Mouse (Mus musculus): ENCODE measurements around the gene Slc13a3. TPM values are rescaled to one million over a fixed set of nuclear protein-coding genes. Genes with fewer than 3 reads are reported as not detected.

The Slc13a3 gene
- polyA plus RNA-seq, 1 experiment from 2014 or later, result 5.5 TPM

- Histone ChIP-seq H3K27ac (replicated peaks; ENCODE audit: low read depth, low read length) (no peak overlapping the region), H3K4me3 (replicated peaks; ENCODE audit: low read depth, low read length) (no peak overlapping the region), H3K4me1 (ENCODE audit: control insufficient read depth, insufficient read depth, low read length) (no peaks in the 10 kb centered on the region), H3K9ac (replicated peaks; ENCODE audit: low read length) (no peak overlapping the region), H3K27me3 (ENCODE audit: control insufficient read depth, insufficient read depth, low read length) (no peaks in the 10 kb centered on the region), H3K36me3 (ENCODE audit: control insufficient read depth, insufficient read depth, low read length) (no peaks in the 10 kb centered on the region), H3K9me3 (ENCODE audit: control insufficient read depth, low read length) (no peaks in the 10 kb centered on the region), H3K4me2 (ENCODE audit: low read length) (no peak overlapping the region)
- 88% methylated on average over 10 of the region's 10 CpGs for WGBS
- no peak for ATAC-seq (ENCODE audit: low FRiP score, low TSS enrichment)
- no peak for DNase-seq
Observed at GRCm38 (mm10) chr2:165439613-165440012, 33.4 kb downstream of the Slc13a3 start.

GRCm38 (mm10) chr2:165438881-165439280, 34.1 kb downstream of the Slc13a3 start:
- H3K9ac ChIP-seq (replicated peaks; ENCODE audit: low read length), result no peak overlapping the region
- DNase-seq, result no peak
- no peak overlapping the region for H3K27ac ChIP-seq (replicated peaks; ENCODE audit: low read depth, low read length)
- H3K36me3 ChIP-seq (ENCODE audit: control insufficient read depth, insufficient read depth, low read length), result no peaks in the 10 kb centered on the region
- no peak for ATAC-seq (ENCODE audit: low FRiP score, low TSS enrichment)
- H3K4me1 ChIP-seq (ENCODE audit: control insufficient read depth, insufficient read depth, low read length), result no peaks in the 10 kb centered on the region
- no peak overlapping the region for H3K4me3 ChIP-seq (replicated peaks; ENCODE audit: low read depth, low read length)
- WGBS, result 77% methylated on average over 7 of the region's 7 CpGs
- no peak overlapping the region for H3K4me2 ChIP-seq (ENCODE audit: low read length)
- no peaks in the 10 kb centered on the region for H3K9me3 ChIP-seq (ENCODE audit: control insufficient read depth, low read length)
- H3K27me3 ChIP-seq (ENCODE audit: control insufficient read depth, insufficient read depth, low read length), result no peaks in the 10 kb centered on the region

GRCm38 (mm10) chr2:165428694-165429093, 44.3 kb downstream of the Slc13a3 start:
- WGBS, result 51% methylated on average over 7 of the region's 7 CpGs
- ATAC-seq (ENCODE audit: low FRiP score, low TSS enrichment), result no peak

GRCm38 (mm10) chr2:165420195-165420594, 52.8 kb downstream of the Slc13a3 start:
- 27% methylated on average over 2 of the region's 2 CpGs for WGBS
- Histone ChIP-seq H3K9ac (replicated peaks; ENCODE audit: low read length) (no peak overlapping the region), H3K4me2 (ENCODE audit: low read length) (no peak overlapping the region), H3K27me3 (ENCODE audit: control insufficient read depth, insufficient read depth, low read length) (no peaks in the 10 kb centered on the region), H3K9me3 (ENCODE audit: control insufficient read depth, low read length) (no peaks in the 10 kb centered on the region), H3K4me1 (ENCODE audit: control insufficient read depth, insufficient read depth, low read length) (peaks cover 31% of the 10 kb centered on the region; the same call in 1 of the 2 replicates), H3K36me3 (ENCODE audit: control insufficient read depth, insufficient read depth, low read length) (no peaks in the 10 kb centered on the region), H3K4me3 (replicated peaks; ENCODE audit: low read depth, low read length) (no peak overlapping the region), H3K27ac (replicated peaks; ENCODE audit: low read depth, low read length) (peak overlapping the region; percentile 69)
- ATAC-seq (ENCODE audit: low FRiP score, low TSS enrichment) (no peak), DNase-seq (peak; percentile 16)

More at GRCm38 (mm10) chr2:165428694-165429093, 44.3 kb downstream of the Slc13a3 start:
- H3K9me3 ChIP-seq (ENCODE audit: control insufficient read depth, low read length), result no peaks in the 10 kb centered on the region
- no peaks in the 10 kb centered on the region for H3K27me3 ChIP-seq (ENCODE audit: control insufficient read depth, insufficient read depth, low read length)
- H3K9ac ChIP-seq (replicated peaks; ENCODE audit: low read length), result no peak overlapping the region
- no peak overlapping the region for H3K4me3 ChIP-seq (replicated peaks; ENCODE audit: low read depth, low read length)
- no peak overlapping the region for H3K4me2 ChIP-seq (ENCODE audit: low read length)
- no peaks in the 10 kb centered on the region for H3K4me1 ChIP-seq (ENCODE audit: control insufficient read depth, insufficient read depth, low read length)
- no peak overlapping the region for H3K27ac ChIP-seq (replicated peaks; ENCODE audit: low read depth, low read length)
- no peaks in the 10 kb centered on the region for H3K36me3 ChIP-seq (ENCODE audit: control insufficient read depth, insufficient read depth, low read length)
- DNase-seq, result no peak

GRCm38 (mm10) chr2:165419670-165420111, 53.3 kb downstream of the Slc13a3 start:
- ATAC-seq (ENCODE audit: low FRiP score, low TSS enrichment) (peak; percentile 55; the same call in 1 of the 2 replicates), DNase-seq (peak; percentile 45)
- Histone ChIP-seq H3K9me3 (ENCODE audit: control insufficient read depth, low read length) (no peaks in the 10 kb centered on the region), H3K9ac (replicated peaks; ENCODE audit: low read length) (no peak overlapping the region), H3K4me2 (ENCODE audit: low read length) (no peak overlapping the region), H3K27ac (replicated peaks; ENCODE audit: low read depth, low read length) (peak overlapping the region; percentile 69), H3K36me3 (ENCODE audit: control insufficient read depth, insufficient read depth, low read length) (no peaks in the 10 kb centered on the region), H3K4me3 (replicated peaks; ENCODE audit: low read depth, low read length) (no peak overlapping the region), H3K4me1 (ENCODE audit: control insufficient read depth, insufficient read depth, low read length) (peaks cover 31% of the 10 kb centered on the region; the same call in 1 of the 2 replicates), H3K27me3 (ENCODE audit: control insufficient read depth, insufficient read depth, low read length) (no peaks in the 10 kb centered on the region)
- 44% methylated on average over 4 of the region's 4 CpGs for whole genome bisulfite sequencing

- H3K4me3 ChIP-seq (replicated peaks; ENCODE audit: low read depth, low read length), result no peak overlapping the region
- H3K36me3 ChIP-seq (ENCODE audit: control insufficient read depth, insufficient read depth, low read length), result no peaks in the 10 kb centered on the region
- ATAC-seq (ENCODE audit: low FRiP score, low TSS enrichment) (no peak), DNase-seq (no peak)
- 90% methylated on average over 2 of the region's 2 CpGs for WGBS
- no peak overlapping the region for H3K4me2 ChIP-seq (ENCODE audit: low read length)
- no peaks in the 10 kb centered on the region for H3K27me3 ChIP-seq (ENCODE audit: control insufficient read depth, insufficient read depth, low read length)
- H3K9ac ChIP-seq (replicated peaks; ENCODE audit: low read length), result no peak overlapping the region
- H3K9me3 ChIP-seq (ENCODE audit: control insufficient read depth, low read length), result no peaks in the 10 kb centered on the region
- H3K27ac ChIP-seq (replicated peaks; ENCODE audit: low read depth, low read length), result no peak overlapping the region
- H3K4me1 ChIP-seq (ENCODE audit: control insufficient read depth, insufficient read depth, low read length), result peaks cover 36% of the 10 kb centered on the region
Observed at GRCm38 (mm10) chr2:165418577-165418976, 54.5 kb downstream of the Slc13a3 start.

GRCm38 (mm10) chr2:165417291-165417690, 55.7 kb downstream of the Slc13a3 start:
- WGBS, result 30% methylated on average over 7 of the region's 7 CpGs
- H3K4me3 ChIP-seq (replicated peaks; ENCODE audit: low read depth, low read length), result no peak overlapping the region
- peak; percentile 59; the same call in 1 of the 2 replicates for ATAC-seq (ENCODE audit: low FRiP score, low TSS enrichment)
- H3K36me3 ChIP-seq (ENCODE audit: control insufficient read depth, insufficient read depth, low read length), result no peaks in the 10 kb centered on the region
- no peaks in the 10 kb centered on the region for H3K9me3 ChIP-seq (ENCODE audit: control insufficient read depth, low read length)
- DNase-seq, result peak; percentile 81
- no peak overlapping the region for H3K4me2 ChIP-seq (ENCODE audit: low read length)
- H3K27me3 ChIP-seq (ENCODE audit: control insufficient read depth, insufficient read depth, low read length), result no peaks in the 10 kb centered on the region
- H3K4me1 ChIP-seq (ENCODE audit: control insufficient read depth, insufficient read depth, low read length), result peaks cover 36% of the 10 kb centered on the region
- H3K9ac ChIP-seq (replicated peaks; ENCODE audit: low read length), result no peak overlapping the region
- peak overlapping the region; percentile 67 for H3K27ac ChIP-seq (replicated peaks; ENCODE audit: low read depth, low read length)

GRCm38 (mm10) chr2:165415795-165416194, 57.2 kb downstream of the Slc13a3 start:
- Histone ChIP-seq H3K27me3 (ENCODE audit: control insufficient read depth, insufficient read depth, low read length) (no peaks in the 10 kb centered on the region), H3K9ac (replicated peaks; ENCODE audit: low read length) (no peak overlapping the region), H3K36me3 (ENCODE audit: control insufficient read depth, insufficient read depth, low read length) (no peaks in the 10 kb centered on the region), H3K4me1 (ENCODE audit: control insufficient read depth, insufficient read depth, low read length) (peaks cover 36% of the 10 kb centered on the region), H3K4me2 (ENCODE audit: low read length) (no peak overlapping the region), H3K4me3 (replicated peaks; ENCODE audit: low read depth, low read length) (no peak overlapping the region), H3K27ac (replicated peaks; ENCODE audit: low read depth, low read length) (peak overlapping the region; percentile 45; the same call in 1 of the 2 replicates), H3K9me3 (ENCODE audit: control insufficient read depth, low read length) (no peaks in the 10 kb centered on the region)
- ATAC-seq (ENCODE audit: low FRiP score, low TSS enrichment) (no peak), DNase-seq (no peak)
- 66% methylated on average over 6 of the region's 6 CpGs for WGBS

- ATAC-seq (ENCODE audit: low FRiP score, low TSS enrichment), result no peak
- no peak overlapping the region for H3K4me3 ChIP-seq (replicated peaks; ENCODE audit: low read depth, low read length)
- 24% methylated on average over 11 of the region's 11 CpGs for WGBS
- DNase-seq, result peak; percentile 62
- H3K27ac ChIP-seq (replicated peaks; ENCODE audit: low read depth, low read length), result peak overlapping the region; percentile 57; the same call in 1 of the 2 replicates
- no peak overlapping the region for H3K4me2 ChIP-seq (ENCODE audit: low read length)
- no peaks in the 10 kb centered on the region for H3K9me3 ChIP-seq (ENCODE audit: control insufficient read depth, low read length)
- no peaks in the 10 kb centered on the region for H3K27me3 ChIP-seq (ENCODE audit: control insufficient read depth, insufficient read depth, low read length)
- no peak overlapping the region for H3K9ac ChIP-seq (replicated peaks; ENCODE audit: low read length)
- no peaks in the 10 kb centered on the region for H3K36me3 ChIP-seq (ENCODE audit: control insufficient read depth, insufficient read depth, low read length)
- H3K4me1 ChIP-seq (ENCODE audit: control insufficient read depth, insufficient read depth, low read length), result peaks cover 31% of the 10 kb centered on the region
Observed at GRCm38 (mm10) chr2:165415141-165415721, 57.8 kb downstream of the Slc13a3 start.

Measured in midbrain, embryonic 14.5 days (tissue).